34 mouse cellular contexts compared by ENCODE assay signal in the genomic region with DNA sequence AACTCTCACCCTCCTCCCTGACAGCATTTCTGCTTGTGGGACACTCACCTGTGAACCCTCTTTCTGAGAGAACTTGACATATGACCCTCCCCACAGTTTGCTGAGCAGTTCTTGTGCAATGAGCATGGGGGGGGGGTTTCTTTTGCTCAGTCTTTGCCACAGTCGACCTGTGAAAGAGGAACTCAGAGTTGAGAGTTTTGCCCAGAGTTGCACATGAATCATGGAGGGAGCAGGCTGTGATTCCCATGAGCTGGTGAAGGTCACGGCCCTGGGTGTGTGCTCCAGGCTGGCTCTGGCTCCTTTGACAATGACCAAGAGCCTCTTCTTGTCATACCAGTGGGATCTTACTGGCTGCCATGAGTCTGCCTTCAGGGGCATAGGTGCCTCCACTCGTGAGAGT. TPM values are rescaled to one million over a fixed set of nuclear protein-coding genes. Genes with fewer than 3 reads are reported as not detected.
DNase-seq lines count a peak whose midpoint lies in the region; ATAC-seq and TF ChIP-seq lines count a peak whose summit lies in the region.
"Had no signal": no experiment of that assay in that cellular context is flagged by ENCODE, and none has a peak within 500 bp of the region (broad histone marks: within the 10 kb centered on the region; RNA-seq: fewer than 3 reads in every experiment).

No protein-coding gene starts in this region.

- no peak overlapping the region for H3K4me3 ChIP-seq in midbrain, embryonic 11.5 days (ENCODE audit: low read depth, low read length)
- no peak overlapping the region for H3K4me3 ChIP-seq in stomach, postnatal 0 days (ENCODE audit: low read depth, low read length)
- H3K4me3 ChIP-seq: embryonic facial prominence, embryonic 10.5 days; embryonic facial prominence, embryonic 13.5 days; erythroblast, embryonic 14.5 days; forebrain, embryonic 10.5 days; forebrain, embryonic 13.5 days; gastrocnemius, adult 2 months; heart, embryonic 12.5 days; heart, embryonic 15.5 days; hindbrain, embryonic 10.5 days; hindbrain, embryonic 15.5 days had no signal

- H3K9ac ChIP-seq in midbrain, embryonic 11.5 days (ENCODE audit: low read length): no peak overlapping the region
- H3K9ac ChIP-seq in stomach, postnatal 0 days (ENCODE audit: low read length): no peak overlapping the region
- H3K9ac ChIP-seq: embryonic facial prominence, embryonic 13.5 days; forebrain, embryonic 13.5 days; heart, embryonic 12.5 days; heart, embryonic 15.5 days; hindbrain, embryonic 15.5 days had no signal

- H3K27ac ChIP-seq in midbrain, embryonic 11.5 days (ENCODE audit: low read depth, low read length): no peak overlapping the region
- no peak overlapping the region for H3K27ac ChIP-seq in stomach, postnatal 0 days (replicated peaks)
- H3K27ac ChIP-seq: embryonic facial prominence, embryonic 10.5 days; embryonic facial prominence, embryonic 13.5 days; forebrain, embryonic 10.5 days; forebrain, embryonic 13.5 days; gastrocnemius, adult 2 months; heart, embryonic 15.5 days; hindbrain, embryonic 10.5 days; hindbrain, embryonic 15.5 days had no signal

- peak; percentile 46 for ATAC-seq in common myeloid progenitor, adult 5-6 weeks (replicated peaks; ENCODE audit: low read depth, poor library complexity, severe bottlenecking)
- peak; percentile 40 for ATAC-seq in megakaryocyte progenitor cell, adult 5-6 weeks (replicated peaks; ENCODE audit: poor library complexity)
- ATAC-seq in midbrain, embryonic 11.5 days (ENCODE audit: low FRiP score): no peak
- no peak for ATAC-seq in stomach, postnatal 0 days (ENCODE audit: low FRiP score, low TSS enrichment)
- ATAC-seq: CD4-positive, CD25-positive, alpha-beta regulatory T cell, adult 4 months; forebrain, embryonic 13.5 days; forebrain, embryonic 16.5 days; intestine, postnatal 0 days had no signal

- peak; percentile 77 for DNase-seq in adrenal gland, adult 2 months
- no peak for DNase-seq in adrenal gland, postnatal 4 days (ENCODE audit: low spot score in 2 of 2)
- DNase-seq in adrenal gland, postnatal 14 days: peak; percentile 70
- no peak for DNase-seq in midbrain, embryonic 11.5 days (ENCODE audit: low spot score, missing footprints)
- no peak for DNase-seq in stomach, postnatal 0 days (ENCODE audit: low spot score)
- DNase-seq in layer of hippocampus, adult 11-12 months (ENCODE audit: low spot score): no peak
- DNase-seq: cerebellum, adult 11 months; cerebellum, adult 2 months; cerebellum, adult 9-11 months; cerebellum, postnatal 25 days; embryo, embryonic 11 days; gastrocnemius, adult 2 months; gastrocnemius, postnatal 14 days; heart, adult 18-20 months; heart, postnatal 10 days; heart, postnatal 36 days; kidney, adult 2 months had no signal

- no peaks in the 10 kb centered on the region for H3K36me3 ChIP-seq in midbrain, embryonic 11.5 days (ENCODE audit: control insufficient read depth, insufficient read depth, low read length)
- H3K36me3 ChIP-seq in stomach, postnatal 0 days (ENCODE audit: control insufficient read depth, insufficient read depth, low read length): peaks cover 10% of the 10 kb centered on the region; the same call in 1 of the 2 replicates
- H3K36me3 ChIP-seq: hindbrain, embryonic 15.5 days had no signal

- H3K4me1 ChIP-seq in midbrain, embryonic 11.5 days (ENCODE audit: control insufficient read depth, insufficient read depth, low read length): peaks cover 9% of the 10 kb centered on the region
- H3K4me1 ChIP-seq in stomach, postnatal 0 days (replicated peaks; ENCODE audit: control insufficient read depth, insufficient read depth): no peaks in the 10 kb centered on the region

- no peak for TF ChIP-seq CTCF in stomach, postnatal 0 days (IDR thresholded peaks at IDR 0.05; ENCODE audit: low read depth)

- H3K4me2 ChIP-seq in midbrain, embryonic 11.5 days: no peak overlapping the region
- no peak overlapping the region for H3K4me2 ChIP-seq in stomach, postnatal 0 days (replicated peaks; ENCODE audit: low read depth)
- H3K4me2 ChIP-seq: embryonic facial prominence, embryonic 13.5 days; forebrain, embryonic 13.5 days; heart, embryonic 12.5 days; heart, embryonic 15.5 days; hindbrain, embryonic 15.5 days had no signal

- 80% methylated on average over 3 of the region's 3 CpGs for WGBS in midbrain, embryonic 11.5 days
- 73% methylated on average over 3 of the region's 3 CpGs for WGBS in stomach, postnatal 0 days

- no peak for TF ChIP-seq EP300 in stomach, postnatal 0 days (optimal IDR thresholded peaks at IDR 0.05)

- H3K9me3 ChIP-seq in midbrain, embryonic 11.5 days (ENCODE audit: control insufficient read depth, low read length): no peaks in the 10 kb centered on the region
- no peaks in the 10 kb centered on the region for H3K9me3 ChIP-seq in stomach, postnatal 0 days (ENCODE audit: control insufficient read depth, low read length)
- H3K9me3 ChIP-seq: embryonic facial prominence, embryonic 10.5 days; embryonic facial prominence, embryonic 13.5 days; forebrain, embryonic 10.5 days; forebrain, embryonic 13.5 days; heart, embryonic 12.5 days; heart, embryonic 15.5 days; hindbrain, embryonic 10.5 days; hindbrain, embryonic 15.5 days had no signal

- H3K27me3 ChIP-seq in midbrain, embryonic 11.5 days (ENCODE audit: control insufficient read depth, insufficient read depth, low read length): peaks cover 9% of the 10 kb centered on the region
- no peaks in the 10 kb centered on the region for H3K27me3 ChIP-seq in stomach, postnatal 0 days (ENCODE audit: control insufficient read depth, insufficient read depth, low read length)

RNA-seq across cellular contexts. Expression of a gene that starts 23.6 kb away (rescaled TPM):
- 10 to 100 TPM in 1 of 2 experiments, 1 to 10 TPM in 1; 4.4 to 12.7 TPM for total RNA-seq in adrenal gland, adult 2 months (2021)
- polyA plus RNA-seq in adrenal gland, adult 2 months (2012; rRNA removed): 10.1 and 14.3 TPM in 2 replicates
- 10 to 100 TPM in 1 of 2 experiments, 1 to 10 TPM in 1; 8.8 to 11.1 TPM for total RNA-seq in adrenal gland, postnatal 4 days (2021)
- 5.2 and 9.3 TPM in 2 replicates for total RNA-seq in adrenal gland, postnatal 14 days (2021)
- 21.0 and 23.4 TPM in 2 replicates for total RNA-seq in common myeloid progenitor, adult 5-6 weeks (2017)
- total RNA-seq in megakaryocyte progenitor cell, adult 5-6 weeks (2015): 25.7 and 33.4 TPM in 2 replicates
- total RNA-seq in megakaryocyte progenitor cell, adult 5-6 weeks (2017): 14.2 and 15.0 TPM in 2 replicates
- 16.3 and 18.6 TPM in 2 replicates for polyA plus RNA-seq in midbrain, embryonic 11.5 days (2014; fragmentation: Nextera tagmentation; extraction: Ambion mirVana)
- 5.1 and 5.4 TPM in 2 replicates for polyA plus RNA-seq in stomach, postnatal 0 days (2015; fragmentation: Nextera tagmentation; extraction: Ambion mirVana)

RNA-seq across cellular contexts. Expression of a gene that starts 24.3 kb away (rescaled TPM):
- 1 to 10 TPM; 1.1 to 1.5 TPM for total RNA-seq in adrenal gland, adult 2 months (2021)
- 11.5 and 17.5 TPM in 2 replicates for polyA plus RNA-seq in adrenal gland, adult 2 months (2012; rRNA removed)
- 1 to 10 TPM; 2.2 to 3.4 TPM for total RNA-seq in adrenal gland, postnatal 4 days (2021)
- 1.6 and 2.6 TPM in 2 replicates for total RNA-seq in adrenal gland, postnatal 14 days (2021)
- not detected in 2 replicates for total RNA-seq in common myeloid progenitor, adult 5-6 weeks (2017)
- not detected in 2 replicates for total RNA-seq in megakaryocyte progenitor cell, adult 5-6 weeks (2015)
- total RNA-seq in megakaryocyte progenitor cell, adult 5-6 weeks (2017): not detected in 2 replicates
- polyA plus RNA-seq in midbrain, embryonic 11.5 days (2014; fragmentation: Nextera tagmentation; extraction: Ambion mirVana): 1.4 and 1.6 TPM in 2 replicates
- polyA plus RNA-seq in stomach, postnatal 0 days (2015; fragmentation: Nextera tagmentation; extraction: Ambion mirVana): 0.41 and 0.53 TPM in 2 replicates
- polyA plus RNA-seq: CD4-positive, CD25-positive, alpha-beta regulatory T cell, adult 4 months; erythroblast, embryonic 14.5 days had no signal

RNA-seq across cellular contexts. Expression of a gene that starts 35.4 kb away (rescaled TPM):
- total RNA-seq in adrenal gland, adult 2 months (2021): 10 to 100 TPM; 38.5 to 59.6 TPM
- 17.0 and 19.2 TPM in 2 replicates for polyA plus RNA-seq in adrenal gland, adult 2 months (2012; rRNA removed)
- total RNA-seq in adrenal gland, postnatal 4 days (2021): 10 to 100 TPM; 40.5 to 43.7 TPM
- total RNA-seq in adrenal gland, postnatal 14 days (2021): 54.2 and 73.7 TPM in 2 replicates
- total RNA-seq in common myeloid progenitor, adult 5-6 weeks (2017): 43.7 and 48.9 TPM in 2 replicates
- 40.2 and 55.6 TPM in 2 replicates for total RNA-seq in megakaryocyte progenitor cell, adult 5-6 weeks (2015)
- total RNA-seq in megakaryocyte progenitor cell, adult 5-6 weeks (2017): 39.6 and 46.2 TPM in 2 replicates
- 38.1 and 43.1 TPM in 2 replicates for polyA plus RNA-seq in midbrain, embryonic 11.5 days (2014; fragmentation: Nextera tagmentation; extraction: Ambion mirVana)
- 37.7 and 42.3 TPM in 2 replicates for polyA plus RNA-seq in stomach, postnatal 0 days (2015; fragmentation: Nextera tagmentation; extraction: Ambion mirVana)

RNA-seq across cellular contexts. Expression of a gene that starts 39.8 kb away (rescaled TPM):
- total RNA-seq in adrenal gland, adult 2 months (2021): not detected
- polyA plus RNA-seq in adrenal gland, adult 2 months (2012; rRNA removed): not detected in 2 replicates
- total RNA-seq in adrenal gland, postnatal 4 days (2021): 1 to 10 TPM; 1.8 to 3.9 TPM
- total RNA-seq in adrenal gland, postnatal 14 days (2021): not detected in 2 replicates
- total RNA-seq in common myeloid progenitor, adult 5-6 weeks (2017): not detected in 2 replicates
- not detected in 2 replicates for total RNA-seq in megakaryocyte progenitor cell, adult 5-6 weeks (2015)
- total RNA-seq in megakaryocyte progenitor cell, adult 5-6 weeks (2017): 0.24 TPM in 1 of 2 replicates, not detected in the other
- 0.15 TPM in 1 of 2 replicates, not detected in the other for polyA plus RNA-seq in midbrain, embryonic 11.5 days (2014; fragmentation: Nextera tagmentation; extraction: Ambion mirVana)
- polyA plus RNA-seq in stomach, postnatal 0 days (2015; fragmentation: Nextera tagmentation; extraction: Ambion mirVana): 0.05 TPM in 1 of 2 replicates, not detected in the other
- total RNA-seq: heart, adult 18-20 months; heart, postnatal 36 days; MEL had no signal
- polyA plus RNA-seq: CD4-positive, CD25-positive, alpha-beta regulatory T cell, adult 4 months; cerebellum, adult 2 months; cortical plate, adult 2 months; forebrain, embryonic 10.5 days; forebrain, embryonic 16.5 days; hindbrain, embryonic 15.5 days; intestine, embryonic 14.5 days had no signal

Comparison
In these comparisons a context has a peak if more than half of its experiments do, and no peak if none do; other contexts are left out.
1. DNase-seq: peak in adrenal gland, adult 2 months (single experiment) and adrenal gland, postnatal 14 days (single experiment); none in adrenal gland, postnatal 4 days (0 of 2), midbrain, embryonic 11.5 days (single experiment), stomach, postnatal 0 days (single experiment) and layer of hippocampus, adult 11-12 months (single experiment).
2. ATAC-seq: peak in common myeloid progenitor, adult 5-6 weeks (single experiment) and megakaryocyte progenitor cell, adult 5-6 weeks (single experiment); none in midbrain, embryonic 11.5 days (single experiment) and stomach, postnatal 0 days (single experiment).